Mouse (Mus musculus) thymus, adult 2 months (tissue): ENCODE measurements around the gene Coch.

ENCODE experiments used
- CTCF ChIP-seq: fragments of 200-500 bp; IDR thresholded peaks from 2 replicates; pipeline ENCODE4 v1.5.1; 2012; ENCODE audit warnings: mild to moderate bottlenecking, control low read depth, low read length, moderate library complexity, borderline replicate concordance; ENCODE audit not compliant: control insufficient read depth, poor library complexity, insufficient read depth; ENCODE audit errors: extremely low read depth
- POLR2A ChIP-seq: fragments of 200-500 bp; IDR thresholded peaks from 2 replicates; pipeline ENCODE4 v1.6.1; 2012; ENCODE audit warnings: mild to moderate bottlenecking, low read length, control low read depth, moderate library complexity; ENCODE audit not compliant: control insufficient read depth, poor library complexity, insufficient read depth; ENCODE audit errors: extremely low read depth

DNA sequence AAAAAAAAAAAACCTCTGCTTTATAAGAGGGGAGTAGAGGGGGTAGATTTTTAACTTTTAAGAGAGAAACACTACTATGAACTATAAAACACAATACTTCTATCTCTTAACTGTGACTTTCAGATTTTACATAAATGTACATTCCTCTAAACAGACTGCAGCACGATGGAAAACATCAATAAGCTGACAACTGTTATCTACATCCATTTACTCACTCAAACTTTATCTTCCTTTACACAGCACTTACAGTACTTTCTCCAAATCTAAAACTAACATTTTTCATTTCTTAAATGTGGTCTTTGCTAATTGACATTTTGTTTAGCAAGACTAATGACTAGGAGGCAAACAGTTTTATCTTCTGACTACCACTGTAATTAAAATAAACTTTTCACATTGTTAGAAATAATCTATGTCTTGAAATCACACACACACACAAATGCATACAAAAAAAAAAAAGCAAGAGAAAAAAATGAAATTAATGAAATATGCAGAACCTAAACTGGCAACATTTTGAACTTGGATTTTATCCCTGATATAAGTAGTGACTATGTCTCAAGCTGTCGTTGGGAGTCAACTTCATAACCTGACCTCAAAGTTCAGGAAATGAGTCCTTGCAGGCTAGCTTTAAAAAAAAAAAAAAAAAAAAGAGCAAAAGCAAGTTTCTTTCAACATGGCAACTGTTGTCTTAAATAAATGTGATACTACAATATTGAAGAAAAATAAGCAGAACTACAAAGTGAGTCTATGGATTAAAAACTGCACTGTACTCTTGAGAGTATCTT, 43.7 kb downstream of the Coch start:
- TF ChIP-seq CTCF (no peak), POLR2A (no peak)
